Mouse (Mus musculus) MEL (cell line): Measurements from ENCODE around the gene Nphp4. TPM values are rescaled to one million over a fixed set of nuclear protein-coding genes. Genes with fewer than 3 reads are reported as not detected.

ENCODE experiments used
- DNase-seq: peaks from one replicate; pipeline ENCODE4 v3.0.0; 2011; ENCODE audit warnings: low read depth, low spot score
- H3K27ac ChIP-seq: 2 replicates; pipeline ENCODE4 v1.5.1; 2012; ENCODE audit warnings: low read depth, mild to moderate bottlenecking, control low read depth, low read length, moderate library complexity; ENCODE audit not compliant: control insufficient read depth
- H3K27me3 ChIP-seq, 2 experiments: fragments of 150-350 bp in 1 of 2; sonication (generic) in 1 of 2; 2 replicates each; pipeline ENCODE4 v1.6.1; 2012; ENCODE audit warnings: low read length in 2 of 2, mild to moderate bottlenecking in 2 of 2, improper control_type of control experiment in 1 of 2, moderate library complexity in 1 of 2; ENCODE audit not compliant: insufficient read depth in 2 of 2, control insufficient read depth in 1 of 2
- H3K36me3 ChIP-seq, 2 experiments: 2 replicates each; pipeline ENCODE4 v1.6.1; 2012 to 2014; ENCODE audit warnings: low read length in 2 of 2, improper control_type of control experiment in 1 of 2, inconsistent platforms in 1 of 2, mild to moderate bottlenecking in 1 of 2; ENCODE audit not compliant: insufficient read depth in 2 of 2, control insufficient read depth in 1 of 2
- H3K4me1 ChIP-seq, 2 experiments: fragments of 150-350 bp in 1 of 2; sonication (generic) in 1 of 2; 2 replicates each; pipeline ENCODE4 v1.6.1; 2012; ENCODE audit warnings: low read length in 2 of 2, improper control_type of control experiment in 1 of 2, mild to moderate bottlenecking in 1 of 2; ENCODE audit not compliant: insufficient read depth in 2 of 2, control insufficient read depth in 1 of 2
- H3K4me3 ChIP-seq, 2 experiments: fragments of 150-350 bp in 1 of 2; sonication (generic) in 1 of 2; 2 replicates each; pipeline ENCODE4 v1.5.1; 2012; ENCODE audit warnings: low read depth in 2 of 2, low read length in 2 of 2, mild to moderate bottlenecking in 2 of 2, moderate library complexity in 2 of 2, control low read depth in 1 of 2, improper control_type of control experiment in 1 of 2; ENCODE audit not compliant: control insufficient read depth in 1 of 2, insufficient read depth in 1 of 2
- H3K79me2 ChIP-seq: 2 replicates; pipeline ENCODE4 v1.6.1; 2012; ENCODE audit warnings: mild to moderate bottlenecking, low read length, moderate library complexity; ENCODE audit not compliant: control insufficient read depth, poor library complexity, insufficient read depth
- H3K9ac ChIP-seq: 2 replicates; pipeline ENCODE4 v1.6.1; 2012; ENCODE audit warnings: low read depth, mild to moderate bottlenecking, control low read depth, low read length, moderate library complexity; ENCODE audit not compliant: control insufficient read depth, poor library complexity, severe bottlenecking
- H3K9me3 ChIP-seq: fragments of 150-350 bp; sonication (generic); replicated peaks from 2 replicates; pipeline ENCODE4 v1.6.1; 2012; ENCODE audit warnings: mild to moderate bottlenecking, low read length, improper control_type of control experiment, moderate library complexity; ENCODE audit not compliant: insufficient read depth
- CHD2 ChIP-seq: IDR thresholded peaks from 2 replicates; pipeline ENCODE4 v1.6.1; 2011; ENCODE audit warnings: low read length, improper control_type of control experiment
- ELF1 ChIP-seq: IDR thresholded peaks from 2 replicates; pipeline ENCODE4 v1.6.1; 2014; ENCODE audit warnings: low read depth, mild to moderate bottlenecking, inconsistent platforms, low read length, improper control_type of control experiment, moderate library complexity
- EP300 ChIP-seq, 2 experiments: IDR thresholded peaks; 2 replicates each; pipeline ENCODE4 v1.6.1; 2011; ENCODE audit warnings: improper control_type of control experiment in 2 of 2, low read length in 2 of 2, low read depth in 1 of 2, mild to moderate bottlenecking in 1 of 2
- GABPA ChIP-seq: IDR thresholded peaks from 2 replicates; pipeline ENCODE4 v1.6.1; 2012; ENCODE audit warnings: low read depth, mild to moderate bottlenecking, inconsistent platforms, low read length, improper control_type of control experiment, moderate library complexity
- GATA1 ChIP-seq: IDR thresholded peaks from 2 replicates; pipeline ENCODE4 v1.6.1; 2011; ENCODE audit warnings: low read depth, low read length, improper control_type of control experiment
- HCFC1 ChIP-seq: IDR thresholded peaks from 2 replicates; pipeline ENCODE4 v1.6.1; 2012; ENCODE audit warnings: low read depth, mild to moderate bottlenecking, inconsistent platforms, low read length, improper control_type of control experiment, moderate library complexity
- MAFK ChIP-seq: IDR thresholded peaks from 2 replicates; pipeline ENCODE4 v1.6.1; 2011; ENCODE audit warnings: low read depth, mild to moderate bottlenecking, low read length, improper control_type of control experiment, borderline replicate concordance
- MAX ChIP-seq: IDR thresholded peaks from 2 replicates; pipeline ENCODE4 v1.6.1; 2011; ENCODE audit warnings: low read length, improper control_type of control experiment
- MEF2A ChIP-seq: IDR thresholded peaks from 2 replicates; pipeline ENCODE4 v1.6.1; 2014; ENCODE audit warnings: low read depth, mild to moderate bottlenecking, inconsistent platforms, low read length, improper control_type of control experiment; ENCODE audit not compliant: poor library complexity, insufficient replicate concordance, severe bottlenecking; ENCODE audit errors: extremely low read depth
- MXI1 ChIP-seq: IDR thresholded peaks from 2 replicates; pipeline ENCODE4 v1.6.1; 2011; ENCODE audit warnings: mild to moderate bottlenecking, low read depth, low read length, improper control_type of control experiment
- MYC ChIP-seq: IDR thresholded peaks from 2 replicates; pipeline ENCODE4 v1.6.1; 2011; ENCODE audit warnings: low read depth, mild to moderate bottlenecking, low read length, improper control_type of control experiment, moderate library complexity
- NELFE ChIP-seq: IDR thresholded peaks from 2 replicates; pipeline ENCODE4 v1.6.1; 2011; ENCODE audit warnings: low read depth, low read length, improper control_type of control experiment
- POLR2A ChIP-seq, 2 experiments: IDR thresholded peaks; 2 replicates each; pipeline ENCODE4 v1.6.1; 2011 to 2012; ENCODE audit warnings: low read length in 2 of 2, mild to moderate bottlenecking in 2 of 2, control low read depth in 1 of 2, improper control_type of control experiment in 1 of 2, low read depth in 1 of 2, moderate library complexity in 1 of 2; ENCODE audit not compliant: control insufficient read depth in 1 of 2, insufficient read depth in 1 of 2, poor library complexity in 1 of 2
- POLR2AphosphoS2 ChIP-seq: IDR thresholded peaks from 2 replicates; pipeline ENCODE4 v1.6.1; 2011; ENCODE audit warnings: low read length, improper control_type of control experiment
- RAD21 ChIP-seq: IDR thresholded peaks from 2 replicates; pipeline ENCODE4 v1.6.1; 2011; ENCODE audit warnings: mild to moderate bottlenecking, low read depth, low read length, improper control_type of control experiment
- SIN3A ChIP-seq: IDR thresholded peaks from 2 replicates; pipeline ENCODE4 v1.6.1; 2012; ENCODE audit warnings: low read length, improper control_type of control experiment, inconsistent platforms
- SMC3 ChIP-seq: IDR thresholded peaks from 2 replicates; pipeline ENCODE4 v1.6.1; 2011; ENCODE audit warnings: low read depth, low read length, improper control_type of control experiment
- TBP ChIP-seq: IDR thresholded peaks from 2 replicates; pipeline ENCODE4 v1.8.0; 2011; ENCODE audit warnings: low read depth, low read length, improper control_type of control experiment
- UBTF ChIP-seq: IDR thresholded peaks from 2 replicates; pipeline ENCODE4 v1.6.1; 2012; ENCODE audit warnings: low read depth, mild to moderate bottlenecking, inconsistent platforms, low read length, improper control_type of control experiment, moderate library complexity, borderline replicate concordance; ENCODE audit not compliant: insufficient read depth
- USF1 ChIP-seq: IDR thresholded peaks from 2 replicates; pipeline ENCODE4 v1.6.1; 2014; ENCODE audit warnings: low read depth, mild to moderate bottlenecking, inconsistent platforms, low read length, improper control_type of control experiment, moderate library complexity
- ZC3H11A ChIP-seq: IDR thresholded peaks from 2 replicates; pipeline ENCODE4 v1.6.1; 2012; ENCODE audit warnings: low read depth, mild to moderate bottlenecking, inconsistent platforms, low read length, improper control_type of control experiment
- ZKSCAN1 ChIP-seq: IDR thresholded peaks from 2 replicates; pipeline ENCODE4 v1.6.1; 2012; ENCODE audit warnings: low read depth, mild to moderate bottlenecking, inconsistent platforms, low read length, improper control_type of control experiment, moderate library complexity
- ZMIZ1 ChIP-seq: IDR thresholded peaks from 2 replicates; pipeline ENCODE4 v1.6.1; 2012; ENCODE audit warnings: low read depth, mild to moderate bottlenecking, inconsistent platforms, low read length, improper control_type of control experiment, moderate library complexity
- polyA plus RNA-seq, 2 experiments: library from polyadenylated mRNA; stranded (reverse) in 1 of 2; unstranded in 1 of 2; fragments of >175 nt in 1 of 2; fragments of >200 nt in 1 of 2; gene quantifications; 2 replicates each; pipeline versions ENCODE4 v1.2.1 to v1.2.4; 2012; ENCODE audit warnings: low replicate concordance in 2 of 2, low read depth in 1 of 2; ENCODE audit not compliant: insufficient read length in 2 of 2, insufficient read depth in 1 of 2, missing spikeins in 1 of 2
- total RNA-seq: library from RNA; depleted of rRNA; stranded (reverse); fragments of 300-350 nt; gene quantifications from 2 replicates; pipeline ENCODE4 v1.2.3, GENCODE M21; 2012

The Nphp4 gene
- total and polyA plus RNA-seq, 3 experiments, result not detected

GRCm38 (mm10) chr4:152448666-152449018, 27.9 kb upstream of the Nphp4 start:
- H3K9ac ChIP-seq, result peak overlapping the region; percentile 78
- H3K79me2 ChIP-seq, result peaks cover 39% of the 10 kb centered on the region
- peak; percentile 95 for DNase-seq
- peak overlapping the region; percentile 89 for H3K27ac ChIP-seq
- H3K4me1 ChIP-seq, result peaks cover 6 to 18% of the 10 kb centered on the region in 2 experiments; a peak in 3 of 4 replicates
- peaks cover 0 to 9% of the 10 kb centered on the region in 2 experiments; a peak in 3 of 4 replicates for H3K36me3 ChIP-seq
- H3K27me3 ChIP-seq, result no peaks in the 10 kb centered on the region
- peak; percentile 67; the same call in 1 of the 2 replicates for TF ChIP-seq POLR2AphosphoS2
- peak; percentile 90 for TF ChIP-seq TBP
- TF ChIP-seq MXI1, result peak; percentile 96
- TF ChIP-seq MYC, result peak; percentile 89
- no peak for TF ChIP-seq ZC3H11A
- peak; percentile 79 to 96 for TF ChIP-seq POLR2A (IDR thresholded peaks at IDR 0.05; ENCODE audit: control insufficient read depth in 1 of 2, insufficient read depth in 1 of 2, low read depth in 1 of 2, low read length in 2 of 2, poor library complexity in 1 of 2)
- TF ChIP-seq EP300 (IDR thresholded peaks at IDR 0.05; ENCODE audit: low read depth in 1 of 2, low read length in 2 of 2), result no peak
- TF ChIP-seq NELFE, result peak; percentile 84
- TF ChIP-seq USF1, result no peak
- peak; percentile 67; the same call in 1 of the 2 replicates for TF ChIP-seq ELF1
- no peak for TF ChIP-seq MEF2A
- peak; percentile 85 for TF ChIP-seq SIN3A
- no peak for TF ChIP-seq GATA1
- TF ChIP-seq HCFC1, result peak; percentile 74
- TF ChIP-seq MAX, result peak; percentile 90
- TF ChIP-seq CHD2, result no peak
- TF ChIP-seq SMC3, result no peak
- TF ChIP-seq GABPA, result no peak
- TF ChIP-seq UBTF, result no peak
- peak; percentile 75 for TF ChIP-seq ZMIZ1
- TF ChIP-seq RAD21, result no peak
- no peaks in the 10 kb centered on the region for H3K9me3 ChIP-seq
- peak overlapping the region; percentile 71 to 74 for H3K4me3 ChIP-seq

- peaks cover 2 to 6% of the 10 kb centered on the region in 2 experiments; a peak in 2 of 4 replicates for H3K4me1 ChIP-seq
- TF ChIP-seq MAFK (no peak), ZMIZ1 (no peak), ZKSCAN1 (no peak), GABPA (no peak)
- peak; percentile 28 for DNase-seq
Measured at GRCm38 (mm10) chr4:152451371-152451770, 25.1 kb upstream of the Nphp4 start.

More at GRCm38 (mm10) chr4:152451371-152451770, 25.1 kb upstream of the Nphp4 start:
- Histone ChIP-seq H3K4me3 (no peak overlapping the region), H3K79me2 (peaks cover 22% of the 10 kb centered on the region), H3K9me3 (no peaks in the 10 kb centered on the region), H3K36me3 (0 out of 4 replicates have a peak, but pooled peaks cover 0 to 1% of the 10 kb centered on the region in 2 experiments), H3K27ac (no peak overlapping the region), H3K9ac (no peak overlapping the region), H3K27me3 (no peaks in the 10 kb centered on the region)
